Mouse (Mus musculus) adrenal gland (tissue): ENCODE measurements around the gene Fcho2.
"Not testable (repeated sequence)": the region's sequence is repeated elsewhere in the genome, so short reads cannot be mapped to it uniquely, and the experiment has no call there.

ENCODE experiments used
- intact Hi-C: fragments of 180-260 bp; cut with DNase I; formaldehyde crosslinking; loops from one replicate; pipeline ENCODE4 v1.15.1; 2025
- long read RNA-seq, 2 experiments: library from polyadenylated mRNA; unstranded; transcript quantifications; one replicate each; pipeline ENCODE4 v2.0.0; 2020; ENCODE audit warnings: borderline replicate concordance in 1 of 2; ENCODE audit not compliant: insufficient replicate concordance in 1 of 2

Fcho2 gene
- long read RNA-seq, experiment 1, partial matches to known transcripts: 2 of 2 reads
- long read RNA-seq, experiment 1, other reads (novel, unspliced or antisense): 0 of 2 reads
- long read RNA-seq, experiment 2, partial matches to known transcripts: 9 of 12 reads
- long read RNA-seq, experiment 2, other reads (novel, unspliced or antisense): 1 of 12 reads

GRCm38 (mm10) chr13:98815147-98815785 is at the start of gene Fcho2:
TSS of gene Fcho2 (minus strand) at chr13:98815449.
- intact Hi-C loops: no loop called here

- intact Hi-C loops: no loop called here
Measured at GRCm38 (mm10) chr13:98855291-98855690, 40.0 kb upstream of the Fcho2 start.

- intact Hi-C loops: no loop called here
Measured at GRCm38 (mm10) chr13:98845794-98846193, 30.5 kb upstream of the Fcho2 start.

- intact Hi-C loops: no loop called here
Measured at GRCm38 (mm10) chr13:98836423-98837088, 21.3 kb upstream of the Fcho2 start.

- intact Hi-C loops: no loop called here
Measured at GRCm38 (mm10) chr13:98835740-98836139, 20.5 kb upstream of the Fcho2 start.

- intact Hi-C loops: no loop called here
Measured at GRCm38 (mm10) chr13:98834723-98835122, 19.5 kb upstream of the Fcho2 start.

GRCm38 (mm10) chr13:98834199-98834598 is 18.9 kb upstream of the Fcho2 start:
- intact Hi-C loops: no loop called here

- intact Hi-C loops: no loop called here
Measured at GRCm38 (mm10) chr13:98832451-98833450, 17.5 kb upstream of the Fcho2 start.

- intact Hi-C loops: not testable (repeated sequence)
Measured at GRCm38 (mm10) chr13:98829026-98829425, 13.8 kb upstream of the Fcho2 start.

- intact Hi-C loops: no loop called here
Measured at GRCm38 (mm10) chr13:98825574-98825973, 10.3 kb upstream of the Fcho2 start.

- intact Hi-C loops: no loop called here
Measured at GRCm38 (mm10) chr13:98819094-98819493, 3.8 kb upstream of the Fcho2 start.

- intact Hi-C loops: no loop called here
Measured at GRCm38 (mm10) chr13:98818205-98818604, 3.0 kb upstream of the Fcho2 start.

GRCm38 (mm10) chr13:98817766-98818165 is 2.5 kb upstream of the Fcho2 start:
- intact Hi-C loops: no loop called here

- intact Hi-C loops: not testable (repeated sequence)
Measured at GRCm38 (mm10) chr13:98816981-98817660, 1.9 kb upstream of the Fcho2 start.

GRCm38 (mm10) chr13:98816571-98816970 is 1.3 kb upstream of the Fcho2 start:
- intact Hi-C loops: no loop called here

GRCm38 (mm10) chr13:98814275-98815040 is 791 bp downstream of the Fcho2 start:
- intact Hi-C loops: no loop called here

- intact Hi-C loops: no loop called here
Measured at GRCm38 (mm10) chr13:98813596-98814274, 1.5 kb downstream of the Fcho2 start.

- intact Hi-C loops: no loop called here
Measured at GRCm38 (mm10) chr13:98813167-98813566, 2.1 kb downstream of the Fcho2 start.

GRCm38 (mm10) chr13:98812285-98812684 is 3.0 kb downstream of the Fcho2 start:
- intact Hi-C loops: no loop called here
